Mouse (Mus musculus) C2C12 (cell line): Measurements from ENCODE around the gene Spata32. TPM values are rescaled to one million over a fixed set of nuclear protein-coding genes. Genes with fewer than 3 reads are reported as not detected.

ENCODE experiments used
- H3K27me3 ChIP-seq: one replicate; pipeline ENCODE4 v1.6.1; 2011; ENCODE audit not compliant: control insufficient read depth, insufficient read depth, insufficient read length
- H3K36me3 ChIP-seq: one replicate; pipeline ENCODE4 v1.6.1; 2011; ENCODE audit not compliant: control insufficient read depth, insufficient read depth
- H3K4me3 ChIP-seq: one replicate; pipeline ENCODE4 v1.5.1; 2011; ENCODE audit warnings: mild to moderate bottlenecking, control low read depth; ENCODE audit not compliant: poor library complexity, insufficient read depth, severe bottlenecking
- H3K79me2 ChIP-seq: one replicate; pipeline ENCODE4 v1.6.1; 2011; ENCODE audit not compliant: control insufficient read depth, insufficient read depth
- H3K79me3 ChIP-seq: one replicate; pipeline ENCODE4 v1.6.1; 2011; ENCODE audit warnings: low read depth, control low read depth
- H3ac ChIP-seq: one replicate; pipeline ENCODE3; 2011; ENCODE audit warnings: low read depth; ENCODE audit not compliant: control insufficient read depth, insufficient read length
- CEBPB ChIP-seq: IDR thresholded peaks from one replicate; pipeline ENCODE4 v1.6.1; 2011; ENCODE audit warnings: low read depth, mild to moderate bottlenecking, control low read depth, moderate library complexity
- CTCF ChIP-seq: IDR thresholded peaks from one replicate; pipeline ENCODE4 v1.5.1; 2011; ENCODE audit not compliant: control insufficient read depth, insufficient read depth, insufficient read length
- FOSL1 ChIP-seq: IDR thresholded peaks from one replicate; pipeline ENCODE4 v1.8.0; 2011; ENCODE audit warnings: mild to moderate bottlenecking, low read length; ENCODE audit not compliant: poor library complexity, insufficient read depth, severe bottlenecking
- MAX ChIP-seq: IDR thresholded peaks from one replicate; pipeline ENCODE4 v1.6.1; 2011; ENCODE audit warnings: mild to moderate bottlenecking, control low read depth
- MYOD1 ChIP-seq: IDR thresholded peaks from one replicate; pipeline ENCODE4 v1.6.1; 2011; ENCODE audit warnings: low read depth; ENCODE audit not compliant: control insufficient read depth, insufficient read length
- MYOG ChIP-seq: IDR thresholded peaks from one replicate; pipeline ENCODE4 v1.6.1; 2011; ENCODE audit not compliant: control insufficient read depth, insufficient read length; ENCODE audit errors: extremely low read depth
- USF1 ChIP-seq: IDR thresholded peaks from one replicate; pipeline ENCODE4 v1.6.1; 2011; ENCODE audit warnings: low read depth, mild to moderate bottlenecking, control low read depth, moderate library complexity
- polyA plus RNA-seq: library from polyadenylated mRNA; unstranded; fragments of >200 nt; fragmentation: generic; extraction: Trizol; gene quantifications from one replicate; pipeline ENCODE4 v1.2.1, GENCODE M21; 2012; ENCODE audit warnings: missing spikeins

Gene Spata32
- polyA plus RNA-seq, 1 experiment: not detected

DNA sequence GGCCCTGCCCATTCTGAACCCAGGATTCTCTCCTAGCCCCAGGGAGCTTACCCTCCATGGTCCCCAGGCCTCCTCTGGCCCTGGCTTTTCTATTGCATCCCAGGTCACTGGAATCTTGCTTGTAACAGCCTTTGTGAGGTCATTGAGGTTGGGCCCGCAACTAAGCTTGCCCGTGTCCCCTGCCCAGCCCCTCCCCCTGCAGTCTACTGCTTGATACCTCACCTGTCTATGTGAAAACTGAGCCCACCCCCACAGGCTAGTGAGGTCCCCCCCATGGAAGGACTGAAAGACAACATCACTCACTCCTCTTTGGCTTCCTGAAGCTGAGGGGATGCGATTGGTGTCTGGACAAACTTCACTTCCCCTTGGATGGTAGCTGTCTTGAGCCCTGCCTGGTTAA lies 9.8 kb downstream of the Spata32 start, which contains the start of gene 1700023F06Rik:
1700023F06Rik (minus strand) TSS at position 101 of the 400 bp plus-strand sequence.
- Histone ChIP-seq H3ac (no peak within 1 kb of the TSS), H3K79me3 (no peaks in the 10 kb centered on the region), H3K4me3 (no peak within 1 kb of the TSS), H3K79me2 (no peaks in the 10 kb centered on the region), H3K27me3 (no peaks in the 10 kb centered on the region), H3K36me3 (no peaks in the 10 kb centered on the region)
- TF ChIP-seq MYOG: no peak
- TF ChIP-seq MYOD1: no peak
- no peak for TF ChIP-seq USF1
- TF ChIP-seq MAX: no peak
- TF ChIP-seq CEBPB: no peak
- TF ChIP-seq FOSL1: no peak
- no peak for TF ChIP-seq CTCF

DNA sequence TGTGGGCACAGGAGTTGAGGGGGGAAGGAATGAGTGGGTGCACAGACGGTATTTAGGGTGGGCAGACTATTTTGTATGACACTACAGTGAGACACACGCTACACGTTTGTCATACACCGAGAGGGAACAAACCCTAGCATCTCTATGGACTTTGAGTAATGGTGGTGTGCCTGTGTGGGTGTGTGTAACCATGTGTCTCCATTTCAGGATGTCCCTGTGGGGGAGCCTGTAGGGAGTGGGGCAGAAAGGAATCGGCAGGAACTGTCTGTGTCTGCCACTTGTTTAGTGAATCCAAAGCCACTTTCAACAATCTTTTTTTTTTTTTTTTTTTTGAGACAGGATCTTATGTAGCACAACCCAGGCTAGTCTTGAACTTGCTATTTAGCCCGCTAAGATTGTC lies 12.0 kb downstream of the Spata32 start:
- Histone ChIP-seq H3K27me3 (no peaks in the 10 kb centered on the region), H3K36me3 (no peaks in the 10 kb centered on the region), H3ac (no peak overlapping the region), H3K79me2 (no peaks in the 10 kb centered on the region), H3K4me3 (no peak overlapping the region), H3K79me3 (no peaks in the 10 kb centered on the region)
- TF ChIP-seq FOSL1 (no peak), CEBPB (no peak), CTCF (no peak), MAX (no peak), MYOD1 (no peak), USF1 (no peak), MYOG (no peak)

DNA sequence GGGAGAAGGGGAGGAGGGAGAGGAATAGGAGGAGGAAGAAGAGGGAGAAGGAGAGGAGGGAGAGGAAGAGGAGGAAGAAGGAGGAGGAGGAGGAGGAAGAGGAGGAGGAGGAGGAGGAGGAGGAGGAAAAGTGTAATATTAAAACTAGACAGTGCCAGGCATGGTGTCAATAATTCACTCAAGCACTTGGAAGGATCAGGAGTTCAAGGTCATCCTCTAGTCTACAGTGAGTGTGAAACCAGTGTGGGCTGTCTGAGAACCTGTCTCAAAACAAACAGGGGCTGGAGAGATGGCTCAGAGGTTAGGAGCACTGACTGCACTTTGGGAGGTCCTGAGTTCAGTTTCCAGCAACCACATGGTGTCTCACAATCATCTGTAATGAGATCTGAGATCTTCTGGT lies 15.9 kb downstream of the Spata32 start:
- Histone ChIP-seq H3K4me3 (no peak overlapping the region), H3ac (no peak overlapping the region), H3K27me3 (peaks cover 7% of the 10 kb centered on the region), H3K79me2 (no peaks in the 10 kb centered on the region), H3K36me3 (no peaks in the 10 kb centered on the region), H3K79me3 (no peaks in the 10 kb centered on the region)
- TF ChIP-seq MYOD1 (no peak), USF1 (no peak), CEBPB (no peak), MAX (no peak), CTCF (no peak), MYOG (no peak), FOSL1 (no peak)

DNA sequence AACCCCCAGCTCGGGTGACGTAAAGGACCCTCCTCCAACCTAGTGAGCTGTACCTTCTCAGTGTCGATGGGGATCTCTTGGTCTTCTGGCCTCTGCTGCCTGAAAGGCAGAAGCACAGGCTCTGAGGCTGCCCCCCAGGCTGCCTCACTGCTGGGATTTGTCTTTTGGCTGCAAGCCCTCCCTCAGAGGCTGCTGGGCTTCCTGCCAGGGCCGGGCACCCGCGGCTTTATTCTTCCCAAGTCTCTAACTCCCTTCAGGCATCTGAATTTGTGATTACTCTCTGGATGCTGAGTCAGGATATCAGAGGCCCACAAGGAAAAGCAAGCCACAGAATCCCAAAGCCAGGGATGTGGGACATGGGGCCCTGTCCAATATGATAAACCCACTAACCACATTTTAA lies 16.6 kb downstream of the Spata32 start:
- Histone ChIP-seq H3ac (no peak overlapping the region), H3K27me3 (peaks cover 7% of the 10 kb centered on the region), H3K79me2 (no peaks in the 10 kb centered on the region), H3K36me3 (no peaks in the 10 kb centered on the region), H3K4me3 (no peak overlapping the region), H3K79me3 (no peaks in the 10 kb centered on the region)
- no peak for TF ChIP-seq CTCF
- TF ChIP-seq CEBPB: no peak
- TF ChIP-seq MYOD1: no peak
- peak; percentile 52 for TF ChIP-seq MAX
- TF ChIP-seq FOSL1: no peak
- TF ChIP-seq MYOG: no peak
- TF ChIP-seq USF1: no peak

DNA sequence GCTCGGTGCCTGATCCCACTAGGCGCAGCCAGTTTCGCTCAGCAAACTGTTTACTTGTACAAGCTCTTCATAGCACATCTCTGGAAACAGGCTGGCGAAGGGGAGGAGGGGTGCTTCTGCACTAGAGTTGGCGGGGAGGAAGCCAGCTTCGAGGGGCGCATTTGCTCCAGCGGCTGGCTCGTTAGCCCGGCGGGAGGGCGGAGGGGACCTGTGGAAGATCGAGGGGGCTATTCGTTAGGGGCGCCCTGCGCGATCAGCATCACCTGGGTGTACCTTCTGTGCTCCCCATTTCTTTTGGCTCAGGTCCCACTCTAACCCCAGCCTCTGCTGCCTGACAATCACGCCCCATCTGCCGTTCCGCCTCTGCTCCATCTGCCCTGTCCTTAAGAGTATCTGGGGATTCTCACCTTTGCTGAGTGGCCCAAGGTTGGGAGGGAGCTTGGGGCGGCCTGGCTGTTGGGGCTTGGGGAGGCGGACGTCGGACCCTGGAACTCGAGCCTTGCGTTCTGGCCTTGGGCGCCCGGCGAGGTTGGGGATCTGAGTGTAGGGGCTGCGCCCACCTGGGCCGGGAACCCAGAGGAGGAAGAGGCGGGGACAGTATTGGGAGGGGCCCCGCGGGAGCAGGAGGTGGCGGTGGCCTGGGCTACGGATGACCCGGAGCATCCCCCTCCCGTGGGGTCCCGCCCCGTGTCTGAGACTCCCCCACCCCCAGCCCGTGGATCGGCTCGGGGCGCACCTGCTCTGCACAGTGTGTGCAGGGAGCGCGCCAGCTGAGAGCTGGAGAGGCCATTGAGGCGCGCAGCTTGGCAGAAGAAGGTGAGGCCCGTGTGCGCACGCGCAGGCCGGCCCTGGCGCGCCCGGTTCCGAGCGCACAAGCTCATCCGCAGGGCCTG lies 19.1 kb downstream of the Spata32 start:
- Histone ChIP-seq H3K27me3 (peaks cover 7% of the 10 kb centered on the region), H3K36me3 (no peaks in the 10 kb centered on the region), H3ac (no peak overlapping the region), H3K79me2 (no peaks in the 10 kb centered on the region), H3K4me3 (no peak overlapping the region), H3K79me3 (no peaks in the 10 kb centered on the region)
- no peak for TF ChIP-seq MYOG

DNA sequence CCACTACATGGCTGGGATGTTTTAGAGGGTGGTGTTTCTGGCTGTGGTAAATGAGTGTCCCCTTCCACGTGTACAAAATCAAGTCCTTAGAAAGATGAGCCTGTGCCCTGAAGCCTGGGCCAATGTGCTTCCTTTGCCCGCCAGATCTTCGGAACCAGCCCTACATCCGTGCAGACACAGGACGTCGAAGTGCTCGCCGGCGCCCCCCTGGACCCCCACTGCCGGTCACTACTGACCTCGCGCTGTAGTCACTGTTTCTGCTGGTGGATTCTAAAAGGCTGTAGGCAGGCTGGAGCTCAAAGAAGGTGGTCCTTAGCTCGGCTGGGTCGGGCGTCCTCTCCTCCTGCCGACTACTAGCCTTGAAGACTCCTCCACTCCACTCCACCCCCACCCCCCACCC lies 19.9 kb downstream of the Spata32 start:
- Histone ChIP-seq H3K36me3 (no peaks in the 10 kb centered on the region), H3ac (no peak overlapping the region), H3K4me3 (no peak overlapping the region), H3K79me2 (no peaks in the 10 kb centered on the region), H3K79me3 (no peaks in the 10 kb centered on the region), H3K27me3 (peaks cover 7% of the 10 kb centered on the region)
- TF ChIP-seq MYOG (no peak), FOSL1 (no peak), MAX (no peak), USF1 (no peak), CTCF (no peak), MYOD1 (no peak), CEBPB (no peak)
